Mouse (Mus musculus) intestine, embryonic 15.5 days (tissue): ENCODE measurements around the gene Fam3c. TPM values are rescaled to one million over a fixed set of nuclear protein-coding genes. Genes with fewer than 3 reads are reported as not detected.

Experiments
- ATAC-seq: fragments of 200-750 bp; cut with Nextera tagmentation; 2 replicates; pipeline ENCODE4 v1.8.0; 2017; ENCODE audit warnings: moderate TSS enrichment, moderate library complexity
- H3K27ac ChIP-seq: fragments of 300-500 bp; sonication (generic); 2 replicates; pipeline ENCODE4 v1.5.1; 2015; ENCODE audit warnings: mild to moderate bottlenecking, inconsistent platforms
- H3K27me3 ChIP-seq: fragments of 300-500 bp; sonication (generic); replicated peaks from 2 replicates; pipeline ENCODE4 v1.6.1; 2015; ENCODE audit warnings: inconsistent platforms
- H3K36me3 ChIP-seq: fragments of 300-500 bp; sonication (generic); 2 replicates; pipeline ENCODE4 v1.6.1; 2015; ENCODE audit warnings: inconsistent platforms
- H3K4me1 ChIP-seq: fragments of 300-500 bp; sonication (generic); replicated peaks from 2 replicates; pipeline ENCODE4 v1.6.1; 2015; ENCODE audit warnings: inconsistent platforms
- H3K4me2 ChIP-seq: fragments of 300-500 bp; sonication (generic); replicated peaks from 2 replicates; pipeline ENCODE4 v1.6.1; 2015; ENCODE audit warnings: mild to moderate bottlenecking, inconsistent platforms
- H3K4me3 ChIP-seq: fragments of 300-500 bp; sonication (generic); replicated peaks from 2 replicates; pipeline ENCODE4 v1.5.1; 2015; ENCODE audit warnings: inconsistent platforms
- H3K9ac ChIP-seq: fragments of 300-500 bp; sonication (generic); 2 replicates; pipeline ENCODE4 v1.6.1; 2015; ENCODE audit warnings: inconsistent platforms
- H3K9me3 ChIP-seq: fragments of 300-500 bp; sonication (generic); 2 replicates; pipeline ENCODE4 v1.6.1; 2016; ENCODE audit warnings: inconsistent platforms
- WGBS: fragments of 180-500 bp; shearing (Covaris S2); methylation state at CpG from one replicate; pipeline ENCODE4 v1.1.7; 2015; 5-methylcytosine and 5-hydroxymethylcytosine counted together
- polyA plus RNA-seq: library from polyadenylated mRNA; unstranded; fragments of >200 nt; fragmentation: Nextera tagmentation; extraction: Ambion mirVana; gene quantifications from 2 replicates; pipeline ENCODE4 v1.2.1, GENCODE M21; 2015

Gene Fam3c
- polyA plus RNA-seq = 45.8 and 48.1 TPM in 2 replicates

DNA sequence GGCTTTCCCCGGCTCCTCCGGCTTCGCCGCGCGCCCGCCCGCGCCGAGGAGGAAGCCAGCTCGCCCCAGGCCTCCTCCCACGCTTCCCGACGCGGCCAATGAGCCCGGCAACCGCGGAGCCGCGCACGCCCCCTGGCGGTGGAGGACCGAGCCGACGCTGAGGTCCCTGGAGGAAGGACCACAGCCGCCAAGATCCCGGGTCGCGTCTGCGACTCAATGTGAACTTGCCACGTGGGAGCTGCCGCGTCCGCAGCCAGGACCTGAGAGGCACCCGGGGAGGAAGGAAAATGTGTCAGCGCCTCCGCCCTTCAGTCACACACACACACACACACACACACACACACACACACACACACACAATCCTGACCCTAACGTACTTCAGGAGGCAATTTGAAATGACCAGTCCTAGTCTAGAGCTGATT, at the start of gene Fam3c:
TSS of gene Fam3c (minus strand) at position 158 of the 422 bp plus-strand sequence.
- Histone ChIP-seq H3K9me3 (no peaks in the 10 kb centered on the region), H3K4me1 (0 out of 2 replicates have a peak, but pooled peaks cover 4% of the 10 kb centered on the region), H3K4me3 (peak within 1 kb of the TSS; percentile 81), H3K27ac (peak within 1 kb of the TSS; percentile 89), H3K27me3 (no peaks in the 10 kb centered on the region), H3K36me3 (no peaks in the 10 kb centered on the region), H3K9ac (peak within 1 kb of the TSS; percentile 84), H3K4me2 (peak within 1 kb of the TSS; percentile 71)
- WGBS = 1% methylated on average over 28 of the region's 38 CpGs
- peak; percentile 98 for ATAC-seq

DNA sequence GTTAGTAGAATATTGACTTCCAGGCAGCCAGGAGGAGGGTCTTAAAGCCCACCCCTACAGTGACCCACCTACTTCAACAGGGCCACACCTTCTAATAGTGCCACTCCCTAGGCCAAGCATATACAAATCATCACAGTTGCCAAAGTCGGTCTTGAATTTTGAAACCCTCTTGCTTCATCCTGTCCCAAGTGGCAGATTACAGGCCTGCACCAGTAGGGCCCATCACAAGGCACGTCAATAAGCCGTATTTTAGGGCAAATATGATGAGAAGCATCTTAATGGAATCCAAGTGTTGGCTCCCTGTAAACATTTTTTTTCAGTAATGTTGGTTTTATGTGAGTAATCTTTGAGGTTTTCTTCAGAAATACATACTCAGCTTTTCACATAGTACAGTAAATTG, 49.0 kb upstream of the Fam3c start:
- WGBS = 79% methylated on average over 3 of the region's 3 CpGs
- H3K9ac ChIP-seq = no peak overlapping the region
- no peaks in the 10 kb centered on the region for H3K27me3 ChIP-seq
- no peaks in the 10 kb centered on the region for H3K4me1 ChIP-seq
- H3K4me3 ChIP-seq = no peak overlapping the region
- no peaks in the 10 kb centered on the region for H3K36me3 ChIP-seq
- H3K4me2 ChIP-seq = no peak overlapping the region
- ATAC-seq = no peak
- H3K9me3 ChIP-seq = no peaks in the 10 kb centered on the region
- H3K27ac ChIP-seq = no peak overlapping the region

DNA sequence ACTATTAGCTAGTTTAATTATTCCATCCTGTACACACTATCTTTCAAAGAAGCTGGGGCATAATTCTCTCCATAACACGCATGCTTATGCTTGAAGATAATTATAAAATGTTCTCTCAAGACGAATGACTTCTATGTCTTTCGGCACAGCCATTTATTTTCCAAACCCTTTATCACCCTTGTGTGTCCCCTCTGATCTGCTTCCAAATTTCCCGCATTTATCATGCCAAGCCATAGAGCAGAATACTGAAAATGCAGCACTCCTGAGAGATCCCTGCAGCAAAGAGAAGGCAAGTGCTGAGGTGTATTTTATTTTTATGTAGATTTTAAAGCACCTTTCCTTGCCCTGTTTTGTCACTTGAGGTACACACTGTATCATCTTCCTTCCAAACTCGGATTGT, 47.7 kb upstream of the Fam3c start:
- Histone ChIP-seq H3K4me1 (no peaks in the 10 kb centered on the region), H3K4me2 (no peak overlapping the region), H3K27me3 (no peaks in the 10 kb centered on the region), H3K9ac (no peak overlapping the region), H3K36me3 (no peaks in the 10 kb centered on the region), H3K4me3 (no peak overlapping the region), H3K9me3 (no peaks in the 10 kb centered on the region), H3K27ac (no peak overlapping the region)
- no peak for ATAC-seq
- 84% methylated on average over 5 of the region's 5 CpGs for whole genome bisulfite sequencing

DNA sequence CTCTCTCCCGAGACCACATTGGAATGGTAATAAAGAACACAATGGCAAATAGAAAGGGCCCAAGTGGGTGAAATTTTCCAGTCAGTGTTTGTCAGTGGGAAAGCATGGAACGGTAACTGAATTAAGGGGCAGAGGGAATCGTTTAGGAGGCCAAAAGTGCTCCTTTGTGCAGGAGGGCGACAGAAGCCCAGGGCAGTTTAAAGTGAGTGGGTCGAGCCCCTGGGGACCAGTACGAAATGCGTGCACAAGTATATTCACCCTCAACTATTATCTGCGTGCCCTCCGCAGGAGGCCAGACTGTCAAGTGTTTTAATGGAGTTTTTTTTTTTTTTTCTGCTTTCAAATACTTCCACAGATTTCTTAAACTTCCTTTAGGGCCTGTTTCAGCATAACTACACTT, 47.3 kb upstream of the Fam3c start:
- Histone ChIP-seq H3K27me3 (no peaks in the 10 kb centered on the region), H3K4me1 (no peaks in the 10 kb centered on the region), H3K9ac (no peak overlapping the region), H3K4me2 (no peak overlapping the region), H3K36me3 (no peaks in the 10 kb centered on the region), H3K4me3 (no peak overlapping the region), H3K9me3 (no peaks in the 10 kb centered on the region), H3K27ac (no peak overlapping the region)
- 83% methylated on average over 9 of the region's 9 CpGs for WGBS
- ATAC-seq = no peak

DNA sequence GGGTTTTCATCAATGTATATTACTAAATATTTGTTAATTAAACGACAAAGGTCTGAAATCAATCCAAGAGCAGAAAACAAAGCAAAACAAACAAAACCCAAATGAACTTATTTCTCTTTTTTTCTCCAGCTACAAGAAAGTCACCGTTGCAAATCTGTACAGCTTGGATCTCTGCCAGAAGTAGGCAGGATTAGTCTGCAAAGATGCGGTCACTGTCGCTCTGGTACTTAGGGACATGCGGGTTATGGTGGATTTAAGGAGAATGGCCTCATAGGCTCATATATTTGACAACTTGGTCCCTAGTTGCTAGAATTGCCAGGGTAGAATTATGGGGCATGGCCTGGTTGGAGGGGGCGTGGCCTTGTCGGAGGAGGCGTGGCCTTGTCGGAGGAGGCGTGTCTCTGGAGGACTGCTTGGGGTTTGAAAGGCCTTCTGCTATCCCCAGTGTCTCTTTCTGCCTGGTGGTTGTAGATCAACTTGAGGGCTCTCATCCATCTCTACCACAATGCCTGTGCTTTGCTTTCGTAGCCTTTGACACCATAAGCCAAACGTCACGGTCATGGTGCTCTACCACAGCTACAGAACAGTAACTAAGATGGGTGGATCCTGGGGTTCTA, 46.6 kb upstream of the Fam3c start:
- ATAC-seq = no peak
- no peaks in the 10 kb centered on the region for H3K36me3 ChIP-seq
- no peaks in the 10 kb centered on the region for H3K9me3 ChIP-seq
- H3K27me3 ChIP-seq = no peaks in the 10 kb centered on the region
- no peaks in the 10 kb centered on the region for H3K4me1 ChIP-seq
- no peak overlapping the region for H3K4me3 ChIP-seq
- H3K9ac ChIP-seq = no peak overlapping the region
- no peak overlapping the region for H3K4me2 ChIP-seq
- no peak overlapping the region for H3K27ac ChIP-seq
- WGBS = 80% methylated on average over 13 of the region's 13 CpGs

DNA sequence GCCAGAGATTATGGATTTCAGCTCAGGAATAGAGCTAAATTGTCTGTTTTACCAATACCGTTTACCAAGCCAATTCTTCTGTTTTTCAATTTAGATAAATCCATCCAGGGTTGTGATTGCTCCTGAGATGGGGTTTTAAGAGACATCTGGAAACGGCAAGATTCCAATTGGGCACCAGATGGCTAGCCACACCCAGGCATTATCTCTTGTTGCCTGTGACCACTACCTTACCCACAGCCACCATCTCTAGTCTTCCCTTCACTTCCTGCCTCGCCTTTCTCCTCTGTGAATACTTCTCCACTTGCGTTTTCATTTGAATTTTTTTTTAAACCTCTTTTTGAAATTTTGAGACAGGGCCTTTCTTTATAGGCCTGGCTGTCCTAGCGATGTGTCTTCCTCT, 46.0 kb upstream of the Fam3c start:
- no peaks in the 10 kb centered on the region for H3K36me3 ChIP-seq
- H3K9ac ChIP-seq = no peak overlapping the region
- H3K4me1 ChIP-seq = no peaks in the 10 kb centered on the region
- WGBS = 75% methylated on average over 5 of the region's 5 CpGs
- H3K9me3 ChIP-seq = no peaks in the 10 kb centered on the region
- H3K4me3 ChIP-seq = no peak overlapping the region
- H3K4me2 ChIP-seq = no peak overlapping the region
- no peaks in the 10 kb centered on the region for H3K27me3 ChIP-seq
- H3K27ac ChIP-seq = no peak overlapping the region
- ATAC-seq = no peak

DNA sequence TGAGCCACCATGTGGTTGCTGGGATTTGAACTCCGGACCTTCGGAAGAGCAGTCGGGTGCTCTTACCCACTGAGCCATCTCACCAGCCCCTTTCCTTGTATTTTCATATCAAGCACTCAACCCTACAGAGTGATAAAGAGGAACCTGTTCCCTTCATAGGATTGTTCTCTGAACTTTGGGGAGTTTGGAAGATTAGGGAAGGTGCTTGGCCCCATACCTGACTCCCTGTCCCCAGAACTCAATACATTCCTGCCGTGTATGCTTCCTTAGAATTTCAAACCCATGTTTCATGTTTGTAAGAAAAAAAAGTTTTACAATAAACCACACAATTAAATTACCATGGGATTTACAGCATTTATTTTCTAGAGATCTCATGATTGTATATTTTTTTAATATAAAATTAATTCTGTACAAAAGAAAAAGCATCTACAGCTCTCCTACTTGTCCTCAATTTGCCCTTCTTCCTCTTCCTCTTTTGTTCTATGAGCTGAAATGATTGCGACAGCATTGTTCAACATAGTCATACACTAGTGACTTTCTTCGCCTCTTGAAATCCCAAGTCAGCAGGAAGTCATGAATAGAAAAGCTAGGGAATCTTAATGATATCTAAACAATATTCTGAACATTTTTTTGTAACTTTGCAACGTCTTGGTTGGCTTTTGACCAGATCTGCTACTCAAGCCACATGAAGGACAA, 42.2 kb upstream of the Fam3c start:
- H3K4me3 ChIP-seq = no peak overlapping the region
- H3K36me3 ChIP-seq = no peaks in the 10 kb centered on the region
- no peak overlapping the region for H3K27ac ChIP-seq
- ATAC-seq = no peak
- H3K4me2 ChIP-seq = no peak overlapping the region
- no peaks in the 10 kb centered on the region for H3K9me3 ChIP-seq
- H3K4me1 ChIP-seq = no peaks in the 10 kb centered on the region
- H3K27me3 ChIP-seq = no peaks in the 10 kb centered on the region
- H3K9ac ChIP-seq = no peak overlapping the region
- 91% methylated on average over 7 of the region's 7 CpGs for WGBS

DNA sequence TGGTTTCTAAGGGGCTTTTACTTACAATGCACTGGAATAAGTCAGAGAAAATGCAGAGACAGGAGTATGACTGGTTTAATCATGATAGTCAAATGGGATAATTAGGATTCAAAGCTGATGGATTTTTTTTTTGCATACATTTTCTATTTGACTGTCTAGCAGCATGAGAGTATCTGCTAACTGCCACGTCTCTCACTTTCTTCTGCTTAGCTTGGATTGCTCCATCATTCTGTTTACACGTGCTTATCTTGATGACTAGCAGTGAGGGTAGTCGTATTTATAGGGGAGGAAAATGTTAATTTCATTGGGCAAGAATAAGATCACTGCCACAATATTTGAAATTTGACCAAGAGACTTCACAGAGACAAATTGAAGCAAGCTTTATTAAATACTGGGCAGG, 39.2 kb upstream of the Fam3c start:
- Histone ChIP-seq H3K4me3 (no peak overlapping the region), H3K27ac (no peak overlapping the region), H3K36me3 (no peaks in the 10 kb centered on the region), H3K4me1 (no peaks in the 10 kb centered on the region), H3K27me3 (no peaks in the 10 kb centered on the region), H3K9me3 (no peaks in the 10 kb centered on the region), H3K4me2 (no peak overlapping the region), H3K9ac (no peak overlapping the region)
- WGBS = 26% methylated on average over 3 of the region's 3 CpGs
- ATAC-seq = no peak

DNA sequence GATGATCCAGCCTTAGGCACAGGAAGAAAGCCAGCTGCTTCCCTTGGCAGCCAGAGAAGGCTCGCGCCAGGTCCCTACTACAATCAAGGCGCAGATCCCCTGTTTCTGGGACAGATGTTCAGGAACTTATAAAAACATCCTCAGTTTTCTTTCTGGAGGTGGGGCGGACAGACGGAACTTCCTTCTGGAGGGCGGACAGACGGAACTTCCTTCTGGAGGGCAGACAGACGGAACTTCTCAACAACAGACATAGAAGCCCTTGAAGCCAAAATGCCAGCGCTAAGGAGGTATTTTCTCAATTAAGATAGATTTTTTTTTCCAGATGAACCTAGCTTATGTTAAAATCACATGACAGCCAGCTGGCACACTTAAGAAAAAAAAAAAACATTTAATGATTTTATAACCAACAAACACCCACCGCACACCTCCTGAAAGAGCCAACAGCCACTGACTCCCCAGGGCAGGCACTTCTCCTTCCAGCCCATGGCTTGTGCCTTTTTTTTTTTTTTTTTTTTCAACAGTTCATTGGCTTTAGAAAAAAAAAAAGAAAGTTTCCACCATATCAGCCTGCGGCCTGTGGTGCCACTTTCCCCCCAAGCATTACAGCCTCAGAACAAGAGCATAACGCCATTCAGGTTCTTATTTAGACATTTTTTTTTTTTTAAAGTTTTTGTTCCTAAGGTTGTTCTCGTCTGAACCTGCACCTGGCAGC, 34.8 kb upstream of the Fam3c start:
- Histone ChIP-seq H3K9me3 (no peaks in the 10 kb centered on the region), H3K9ac (no peak overlapping the region), H3K27me3 (no peaks in the 10 kb centered on the region), H3K4me2 (no peak overlapping the region), H3K4me1 (no peaks in the 10 kb centered on the region), H3K27ac (no peak overlapping the region), H3K36me3 (no peaks in the 10 kb centered on the region), H3K4me3 (no peak overlapping the region)
- ATAC-seq = no peak
- 77% methylated on average over 13 of the region's 13 CpGs for WGBS

DNA sequence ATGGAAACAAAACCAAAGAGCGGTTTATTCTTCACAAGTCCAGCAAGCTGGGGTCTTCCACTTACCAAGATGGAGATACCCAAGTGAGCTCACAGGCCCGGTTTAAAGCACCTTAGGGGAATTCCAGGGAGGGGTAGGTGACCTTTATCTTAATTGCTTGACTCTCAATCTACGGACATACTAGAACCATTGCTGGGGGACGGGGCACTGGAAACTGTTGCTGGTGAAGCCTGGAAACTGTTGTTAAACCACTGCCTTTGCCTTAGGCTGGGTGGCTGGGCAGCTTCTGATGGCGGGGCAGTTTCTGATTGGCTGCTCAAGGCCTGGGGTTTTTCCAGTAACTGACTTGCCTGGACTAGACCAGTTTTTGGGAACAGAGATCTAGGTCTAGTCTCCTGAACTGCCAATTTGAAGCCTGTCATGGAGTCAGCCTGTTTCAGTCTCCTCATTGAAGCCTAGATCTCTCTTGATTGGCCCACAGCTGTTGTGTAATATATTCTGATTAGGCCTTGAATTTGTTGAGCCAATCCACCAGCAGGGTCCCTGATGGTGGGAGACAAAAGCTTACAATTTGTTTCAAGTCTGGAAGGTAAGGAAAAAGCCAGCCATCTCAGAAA, 29.3 kb upstream of the Fam3c start:
- WGBS = 88% methylated on average over 5 of the region's 5 CpGs
- Histone ChIP-seq H3K9ac (no peak overlapping the region), H3K36me3 (no peaks in the 10 kb centered on the region), H3K27ac (no peak overlapping the region), H3K4me2 (no peak overlapping the region), H3K4me1 (no peaks in the 10 kb centered on the region), H3K9me3 (no peaks in the 10 kb centered on the region), H3K4me3 (no peak overlapping the region), H3K27me3 (no peaks in the 10 kb centered on the region)
- no peak for ATAC-seq

DNA sequence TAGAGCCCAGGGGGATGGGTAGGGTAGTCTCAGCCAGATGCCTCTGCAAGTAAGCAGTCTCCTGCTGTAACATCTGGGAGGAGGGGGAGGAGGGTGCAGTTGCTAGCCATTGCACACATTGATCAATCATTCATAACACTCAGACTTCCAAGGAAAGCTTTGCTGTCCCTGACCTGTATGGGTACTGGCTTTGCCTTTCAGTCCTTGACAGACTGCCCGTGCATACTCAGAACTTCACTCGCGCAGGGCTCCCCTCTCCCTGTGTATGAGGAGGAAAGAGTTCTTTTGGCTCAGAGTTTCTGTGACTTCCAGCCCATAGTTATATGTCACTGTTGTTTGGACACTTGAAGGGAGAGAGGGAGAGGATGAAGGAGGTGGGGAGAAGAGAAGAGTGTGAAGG, 24.2 kb upstream of the Fam3c start:
- H3K4me1 ChIP-seq = peaks cover 4% of the 10 kb centered on the region; the same call in 1 of the 2 replicates
- ATAC-seq = 0 out of 2 replicates have a peak, but pooled peaks have one; percentile 25

DNA sequence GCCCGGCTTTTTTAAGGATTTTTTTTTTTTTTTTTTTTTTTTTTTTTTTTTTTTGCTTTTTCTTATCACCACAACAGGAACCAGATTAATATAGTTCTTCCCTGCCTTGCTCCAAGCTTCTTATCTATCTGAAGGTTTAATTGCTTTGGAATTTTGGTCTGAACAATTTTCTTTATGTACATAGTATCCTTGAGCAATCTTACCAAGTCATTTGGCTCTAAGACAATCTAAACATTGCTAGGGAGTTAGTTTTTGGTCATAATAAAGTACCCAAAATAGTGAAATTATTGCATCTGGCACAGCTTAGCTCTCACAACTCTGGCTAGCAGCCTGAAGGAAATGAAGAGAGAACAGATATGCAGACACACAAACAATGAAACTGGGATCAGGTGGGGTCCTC, 23.8 kb upstream of the Fam3c start:
- no peaks in the 10 kb centered on the region for H3K36me3 ChIP-seq
- H3K4me1 ChIP-seq = peaks cover 4% of the 10 kb centered on the region; the same call in 1 of the 2 replicates
- WGBS = 94% methylated on average over 1 of the region's 1 CpGs
- no peak overlapping the region for H3K27ac ChIP-seq
- H3K9me3 ChIP-seq = no peaks in the 10 kb centered on the region
- ATAC-seq = 0 out of 2 replicates have a peak, but pooled peaks have one; percentile 62
- no peaks in the 10 kb centered on the region for H3K27me3 ChIP-seq
- no peak overlapping the region for H3K4me2 ChIP-seq
- H3K4me3 ChIP-seq = no peak overlapping the region
- H3K9ac ChIP-seq = no peak overlapping the region

More for the DNA sequence above, 24.2 kb upstream of the Fam3c start:
- no peak overlapping the region for H3K27ac ChIP-seq
- no peaks in the 10 kb centered on the region for H3K36me3 ChIP-seq
- 77% methylated on average over 3 of the region's 3 CpGs for WGBS
- no peak overlapping the region for H3K9ac ChIP-seq
- H3K4me3 ChIP-seq = no peak overlapping the region
- H3K9me3 ChIP-seq = no peaks in the 10 kb centered on the region
- H3K4me2 ChIP-seq = no peak overlapping the region
- no peaks in the 10 kb centered on the region for H3K27me3 ChIP-seq
